Mouse (Mus musculus) hindbrain, embryonic 12.5 days (tissue): ENCODE data around the gene Bach1. TPM values are rescaled to one million over a fixed set of nuclear protein-coding genes. Genes with fewer than 3 reads are reported as not detected.

Experiments
- ATAC-seq: fragments of 200-750 bp; cut with Nextera tagmentation; 2 replicates; pipeline ENCODE4 v1.8.0; 2017; ENCODE audit warnings: moderate TSS enrichment; ENCODE audit not compliant: low FRiP score
- H3K27ac ChIP-seq: fragments of 300-500 bp; sonication (generic); 2 replicates; pipeline ENCODE4 v1.5.1; 2016; ENCODE audit warnings: mild to moderate bottlenecking
- H3K27me3 ChIP-seq: fragments of 300-500 bp; sonication (generic); 2 replicates; pipeline ENCODE4 v1.6.1; 2016; ENCODE audit warnings: mild to moderate bottlenecking
- H3K36me3 ChIP-seq: fragments of 300-500 bp; sonication (generic); 2 replicates; pipeline ENCODE4 v1.6.1; 2016; ENCODE audit warnings: mild to moderate bottlenecking
- H3K4me1 ChIP-seq: fragments of 300-500 bp; sonication (generic); 2 replicates; pipeline ENCODE4 v1.6.1; 2016
- H3K4me2 ChIP-seq: fragments of 300-500 bp; sonication (generic); replicated peaks from 2 replicates; pipeline ENCODE4 v1.6.1; 2016; ENCODE audit warnings: mild to moderate bottlenecking
- H3K4me3 ChIP-seq: fragments of 300-500 bp; sonication (generic); 2 replicates; pipeline ENCODE4 v1.5.1; 2016; ENCODE audit warnings: mild to moderate bottlenecking
- H3K9ac ChIP-seq: fragments of 300-500 bp; sonication (generic); 2 replicates; pipeline ENCODE4 v1.6.1; 2016; ENCODE audit warnings: mild to moderate bottlenecking, moderate library complexity
- H3K9me3 ChIP-seq: fragments of 300-500 bp; sonication (generic); replicated peaks from 2 replicates; pipeline ENCODE4 v1.6.1; 2016; ENCODE audit warnings: mild to moderate bottlenecking
- WGBS: fragments of 180-500 bp; shearing (Covaris S2); methylation state at CpG from one replicate; pipeline ENCODE4 v1.1.7; 2016; 5-methylcytosine and 5-hydroxymethylcytosine counted together
- polyA plus RNA-seq: library from polyadenylated mRNA; unstranded; fragments of >200 nt; fragmentation: Nextera tagmentation; extraction: Ambion mirVana; gene quantifications from 2 replicates; pipeline ENCODE4 v1.2.1, GENCODE M21; 2016

The Bach1 gene
- polyA plus RNA-seq, 1 experiment from 2014 or later = 26.3 TPM

DNA sequence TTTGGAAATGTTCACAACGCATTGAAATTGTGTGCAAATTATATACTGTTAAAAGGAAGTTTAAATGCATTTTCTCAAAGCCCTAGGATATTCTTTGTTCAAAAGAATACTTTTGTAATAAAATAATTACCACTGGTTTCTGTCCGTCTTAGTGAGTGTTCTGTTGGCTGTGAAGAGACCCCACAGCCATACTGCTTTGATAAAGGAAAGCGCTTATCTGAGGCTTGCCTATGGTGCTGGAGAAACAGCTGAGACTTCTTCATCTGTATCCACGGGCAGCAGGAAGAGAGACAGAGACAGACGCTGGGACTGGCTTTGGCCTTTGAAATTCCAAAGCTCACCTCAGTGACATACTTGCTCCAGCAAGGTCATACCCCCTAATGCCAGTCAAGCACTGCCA, 5.5 kb downstream of the Bach1 start:
- no peak for ATAC-seq
- Histone ChIP-seq H3K9ac (no peak overlapping the region), H3K36me3 (no peaks in the 10 kb centered on the region), H3K27me3 (no peaks in the 10 kb centered on the region), H3K27ac (no peak overlapping the region), H3K4me3 (no peak overlapping the region), H3K4me1 (peaks cover 61% of the 10 kb centered on the region), H3K4me2 (no peak overlapping the region), H3K9me3 (no peaks in the 10 kb centered on the region)
- WGBS = 67% methylated on average over 5 of the region's 5 CpGs

DNA sequence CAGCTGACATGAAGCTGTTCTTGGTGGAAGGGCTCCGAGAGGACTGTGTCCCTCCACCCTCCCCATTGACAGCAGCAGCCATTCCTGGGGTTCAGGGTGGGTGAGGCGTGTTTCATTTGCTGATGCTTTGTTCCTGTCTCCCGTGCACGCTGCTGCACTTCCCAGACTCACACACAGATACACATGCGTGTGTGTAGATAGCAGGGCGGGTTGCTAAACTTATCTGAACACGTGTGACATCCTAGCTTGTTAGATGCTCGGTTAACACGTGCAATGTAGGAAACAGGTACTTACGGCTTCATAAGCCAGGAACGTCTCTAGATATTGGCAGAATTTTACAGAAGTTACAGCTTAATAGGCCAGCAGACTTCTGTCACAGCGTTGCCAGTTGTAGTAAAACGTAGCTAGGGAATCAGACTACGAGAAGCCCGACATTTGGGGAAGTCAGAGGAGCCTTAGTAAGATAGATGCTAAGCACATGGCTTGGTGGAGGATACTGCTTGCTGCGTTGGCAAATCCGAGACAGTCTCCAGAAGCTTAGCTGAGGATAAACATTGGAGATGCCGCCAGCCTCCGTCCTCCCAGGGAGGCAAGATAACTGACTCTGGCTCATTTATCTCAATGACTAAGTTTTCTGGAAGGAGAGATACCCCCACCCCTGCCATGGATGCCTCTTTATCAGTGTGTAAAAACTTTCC, 7.3 kb downstream of the Bach1 start:
- Histone ChIP-seq H3K27ac (no peak overlapping the region), H3K9me3 (no peaks in the 10 kb centered on the region), H3K36me3 (no peaks in the 10 kb centered on the region), H3K9ac (no peak overlapping the region), H3K4me2 (no peak overlapping the region), H3K27me3 (no peaks in the 10 kb centered on the region), H3K4me3 (no peak overlapping the region), H3K4me1 (peaks cover 50% of the 10 kb centered on the region)
- no peak for ATAC-seq
- 79% methylated on average over 19 of the region's 19 CpGs for WGBS

DNA sequence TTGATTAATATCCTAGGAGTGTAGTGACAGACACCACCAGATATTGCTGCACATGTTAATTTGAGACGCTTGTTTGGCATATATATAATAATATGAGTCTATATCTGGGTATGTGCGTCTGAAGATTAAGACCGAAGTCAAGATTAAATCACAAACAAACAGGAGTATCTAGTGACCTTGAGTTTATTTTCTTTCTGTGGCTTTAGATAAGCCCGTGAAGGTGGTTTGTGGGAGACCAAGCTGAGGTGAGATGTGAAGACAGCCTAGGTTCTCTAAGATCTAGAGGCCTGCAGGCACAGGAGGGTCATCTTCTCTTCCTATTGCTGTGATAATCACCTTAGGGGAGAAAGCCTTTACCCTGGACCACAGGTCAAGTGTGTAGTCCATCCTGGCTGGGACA, 8.6 kb downstream of the Bach1 start:
- H3K27ac ChIP-seq = no peak overlapping the region
- no peaks in the 10 kb centered on the region for H3K27me3 ChIP-seq
- no peak overlapping the region for H3K9ac ChIP-seq
- H3K4me2 ChIP-seq = no peak overlapping the region
- no peaks in the 10 kb centered on the region for H3K9me3 ChIP-seq
- no peak for ATAC-seq
- no peak overlapping the region for H3K4me3 ChIP-seq
- H3K36me3 ChIP-seq = no peaks in the 10 kb centered on the region
- peaks cover 44% of the 10 kb centered on the region for H3K4me1 ChIP-seq
- 85% methylated on average over 4 of the region's 4 CpGs for WGBS

DNA sequence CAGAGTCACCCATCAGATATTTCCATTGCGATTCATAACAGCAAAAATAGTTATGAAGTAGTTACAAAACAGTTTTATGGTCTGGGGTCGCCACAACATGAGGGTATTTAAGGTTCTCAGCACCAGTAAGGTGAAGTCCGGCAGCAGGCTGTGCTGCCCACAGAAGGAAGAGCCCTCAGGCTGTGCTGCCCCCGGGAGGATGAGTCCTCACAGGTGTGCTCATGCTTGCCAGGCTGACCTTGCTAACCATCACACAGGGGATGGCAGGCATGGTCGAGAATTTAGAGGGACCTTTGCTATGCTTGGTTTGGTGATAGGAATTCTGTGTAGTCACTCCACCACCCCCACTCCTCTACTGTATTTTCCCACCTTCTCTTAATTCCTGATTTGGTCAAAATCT, 9.8 kb downstream of the Bach1 start:
- Histone ChIP-seq H3K9me3 (no peaks in the 10 kb centered on the region), H3K4me2 (no peak overlapping the region), H3K4me3 (no peak overlapping the region), H3K4me1 (peaks cover 33% of the 10 kb centered on the region), H3K27ac (no peak overlapping the region), H3K36me3 (no peaks in the 10 kb centered on the region), H3K9ac (no peak overlapping the region), H3K27me3 (no peaks in the 10 kb centered on the region)
- WGBS = 77% methylated on average over 5 of the region's 5 CpGs
- ATAC-seq = no peak

DNA sequence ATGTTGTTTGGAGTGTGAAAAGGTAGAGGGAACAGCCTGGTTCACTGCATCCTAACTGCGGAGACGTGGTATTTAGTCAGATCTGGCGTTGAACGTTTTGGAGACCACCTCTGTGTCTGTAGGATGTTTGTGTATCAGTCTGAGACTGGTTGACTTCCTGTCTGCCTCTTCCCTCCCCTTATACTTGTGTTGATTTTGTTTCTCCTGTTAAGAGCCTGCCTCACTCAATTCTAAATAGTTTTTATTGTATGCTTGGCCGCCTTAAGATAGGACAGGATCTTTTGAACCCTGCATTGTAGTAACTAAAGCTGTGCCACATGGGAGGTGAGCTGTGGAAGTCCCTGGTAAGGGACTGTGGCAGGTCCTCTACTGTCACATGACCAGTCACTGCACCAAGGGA, 10.4 kb downstream of the Bach1 start:
- WGBS = 78% methylated on average over 5 of the region's 5 CpGs
- Histone ChIP-seq H3K27ac (no peak overlapping the region), H3K9ac (no peak overlapping the region), H3K4me3 (no peak overlapping the region), H3K4me2 (no peak overlapping the region), H3K36me3 (no peaks in the 10 kb centered on the region), H3K9me3 (no peaks in the 10 kb centered on the region), H3K4me1 (peaks cover 28% of the 10 kb centered on the region), H3K27me3 (no peaks in the 10 kb centered on the region)
- no peak for ATAC-seq

DNA sequence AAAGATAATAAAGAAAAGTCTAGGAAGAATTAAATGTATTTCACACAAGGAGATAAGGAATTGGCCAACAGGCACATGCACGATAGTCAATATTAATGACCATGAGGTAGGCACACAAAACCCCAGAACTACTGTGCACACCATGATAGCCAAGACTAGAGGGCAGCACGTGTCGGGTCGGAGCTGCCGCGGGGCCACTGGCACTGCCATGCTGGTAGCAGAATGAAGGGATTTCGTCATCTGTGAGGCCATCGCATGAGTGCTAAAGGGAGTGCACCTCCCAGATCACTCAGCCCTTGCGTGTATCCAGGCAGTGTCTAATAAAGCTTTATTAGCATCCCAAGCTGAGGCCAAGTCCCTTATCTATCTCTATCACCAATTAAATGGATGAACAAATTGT, 11.2 kb downstream of the Bach1 start:
- H3K4me2 ChIP-seq = no peak overlapping the region
- no peak for ATAC-seq
- WGBS = 95% methylated on average over 9 of the region's 9 CpGs
- H3K36me3 ChIP-seq = no peaks in the 10 kb centered on the region
- peaks cover 28% of the 10 kb centered on the region for H3K4me1 ChIP-seq
- no peak overlapping the region for H3K27ac ChIP-seq
- no peaks in the 10 kb centered on the region for H3K27me3 ChIP-seq
- H3K9me3 ChIP-seq = no peaks in the 10 kb centered on the region
- H3K4me3 ChIP-seq = no peak overlapping the region
- no peak overlapping the region for H3K9ac ChIP-seq

DNA sequence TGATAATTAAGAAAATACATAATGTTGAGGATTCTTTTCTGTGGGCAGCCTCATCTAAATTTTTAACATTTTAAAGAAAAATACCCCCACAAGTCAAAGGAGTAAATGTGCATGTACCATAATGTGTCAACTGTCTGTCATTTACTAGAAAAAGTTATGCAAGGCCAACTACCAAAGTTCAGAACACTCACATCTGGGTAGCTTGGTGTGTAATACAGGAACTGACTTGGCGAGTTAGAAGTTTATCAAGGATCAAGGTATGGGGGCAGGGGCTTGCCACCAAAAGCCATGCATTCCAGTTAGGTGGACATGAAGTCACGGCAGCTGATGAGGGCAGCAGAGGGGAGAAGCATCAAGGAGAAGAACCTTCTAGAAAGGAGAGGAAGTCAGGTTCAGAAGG, 13.2 kb downstream of the Bach1 start:
- Histone ChIP-seq H3K27ac (no peak overlapping the region), H3K27me3 (no peaks in the 10 kb centered on the region), H3K9me3 (no peaks in the 10 kb centered on the region), H3K36me3 (0 out of 2 replicates have a peak, but pooled peaks cover 8% of the 10 kb centered on the region), H3K4me3 (no peak overlapping the region), H3K9ac (no peak overlapping the region), H3K4me1 (peaks cover 21% of the 10 kb centered on the region), H3K4me2 (no peak overlapping the region)
- WGBS = 90% methylated on average over 2 of the region's 2 CpGs
- no peak for ATAC-seq

DNA sequence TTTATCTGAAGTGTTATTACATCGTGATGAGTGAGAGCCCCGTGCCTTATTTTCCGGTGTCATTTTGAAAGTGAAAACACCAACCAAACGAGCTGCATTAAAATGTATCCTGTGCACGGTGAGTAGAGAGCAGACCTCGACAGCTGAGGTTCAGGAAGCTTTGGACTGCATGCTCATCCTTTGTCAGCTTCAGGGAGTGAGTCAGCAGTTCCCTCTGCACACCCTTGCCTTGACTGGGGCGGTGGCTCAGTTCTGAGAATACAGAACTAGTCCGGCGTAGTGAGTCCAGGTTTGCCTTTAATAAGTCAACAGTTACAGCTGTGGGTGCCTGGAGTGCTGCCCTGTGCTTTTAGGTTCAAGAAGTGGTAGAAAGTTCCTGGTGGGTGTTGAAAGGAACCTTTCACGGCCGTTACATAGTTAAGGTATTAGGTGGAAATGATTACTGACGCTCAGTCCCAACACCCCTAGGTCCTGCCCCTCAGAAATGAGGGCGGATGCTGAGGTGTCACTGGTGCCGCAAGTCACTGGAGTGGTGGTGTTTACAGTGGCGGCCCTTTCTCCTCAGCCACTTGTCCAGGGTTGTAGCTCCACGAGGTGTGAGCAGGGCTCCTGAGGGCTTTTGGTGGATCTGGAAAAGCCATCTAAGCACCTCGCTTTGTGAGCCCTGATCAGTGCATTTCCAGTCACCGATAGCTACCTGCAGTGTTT, 14.4 kb downstream of the Bach1 start:
- H3K27me3 ChIP-seq = no peaks in the 10 kb centered on the region
- WGBS = 82% methylated on average over 18 of the region's 18 CpGs
- peaks cover 12% of the 10 kb centered on the region for H3K4me1 ChIP-seq
- no peak overlapping the region for H3K4me3 ChIP-seq
- ATAC-seq = no peak
- 0 out of 2 replicates have a peak, but pooled peaks cover 8% of the 10 kb centered on the region for H3K36me3 ChIP-seq
- no peak overlapping the region for H3K27ac ChIP-seq
- H3K4me2 ChIP-seq = no peak overlapping the region
- no peaks in the 10 kb centered on the region for H3K9me3 ChIP-seq
- no peak overlapping the region for H3K9ac ChIP-seq

DNA sequence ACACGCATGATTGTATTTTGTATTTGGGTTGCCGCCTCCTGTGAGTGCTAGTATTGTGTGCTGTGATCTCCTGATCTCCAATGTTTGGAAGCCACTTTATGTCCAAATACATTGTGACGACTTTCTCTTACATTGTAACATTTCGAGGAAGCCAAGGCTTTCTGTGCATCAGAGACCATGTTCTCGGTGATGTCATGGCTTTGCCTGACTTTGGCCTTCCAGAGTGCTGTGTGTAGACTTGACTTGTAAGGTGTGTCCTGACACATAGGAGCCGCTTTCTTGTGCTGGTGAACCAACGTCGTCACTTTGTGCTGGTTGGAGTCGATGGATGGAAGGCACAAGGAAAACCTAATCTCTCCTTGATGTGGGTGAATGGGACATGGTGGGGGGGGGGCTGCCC, 15.8 kb downstream of the Bach1 start:
- 90% methylated on average over 9 of the region's 9 CpGs for WGBS
- Histone ChIP-seq H3K27me3 (no peaks in the 10 kb centered on the region), H3K4me1 (0 out of 2 replicates have a peak, but pooled peaks cover 7% of the 10 kb centered on the region), H3K27ac (no peak overlapping the region), H3K9ac (no peak overlapping the region), H3K4me2 (no peak overlapping the region), H3K9me3 (no peaks in the 10 kb centered on the region), H3K36me3 (peaks cover 13% of the 10 kb centered on the region), H3K4me3 (no peak overlapping the region)
- ATAC-seq = no peak

DNA sequence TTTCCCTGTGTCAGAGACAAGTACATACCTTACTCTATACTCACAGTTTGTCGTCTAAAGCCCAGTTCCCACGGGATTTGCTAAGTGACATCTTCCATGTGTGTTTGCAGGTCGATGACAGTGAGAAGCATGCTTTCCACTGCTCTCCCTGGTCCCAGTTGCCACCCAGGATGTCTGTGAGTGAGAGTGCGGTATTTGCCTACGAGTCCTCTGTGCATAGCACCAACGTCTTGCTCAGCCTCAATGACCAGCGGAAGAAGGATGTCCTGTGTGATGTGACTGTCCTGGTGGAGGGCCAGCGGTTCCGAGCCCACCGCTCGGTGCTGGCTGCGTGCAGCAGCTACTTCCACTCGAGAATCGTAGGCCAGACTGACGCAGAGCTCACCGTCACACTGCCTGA, 16.5 kb downstream of the Bach1 start:
- no peak overlapping the region for H3K4me2 ChIP-seq
- H3K27me3 ChIP-seq = no peaks in the 10 kb centered on the region
- no peak overlapping the region for H3K4me3 ChIP-seq
- no peak overlapping the region for H3K9ac ChIP-seq
- H3K36me3 ChIP-seq = peaks cover 20% of the 10 kb centered on the region
- H3K9me3 ChIP-seq = no peaks in the 10 kb centered on the region
- WGBS = 90% methylated on average over 16 of the region's 16 CpGs
- peaks cover 9% of the 10 kb centered on the region; the same call in 1 of the 2 replicates for H3K4me1 ChIP-seq
- H3K27ac ChIP-seq = no peak overlapping the region
- no peak for ATAC-seq

DNA sequence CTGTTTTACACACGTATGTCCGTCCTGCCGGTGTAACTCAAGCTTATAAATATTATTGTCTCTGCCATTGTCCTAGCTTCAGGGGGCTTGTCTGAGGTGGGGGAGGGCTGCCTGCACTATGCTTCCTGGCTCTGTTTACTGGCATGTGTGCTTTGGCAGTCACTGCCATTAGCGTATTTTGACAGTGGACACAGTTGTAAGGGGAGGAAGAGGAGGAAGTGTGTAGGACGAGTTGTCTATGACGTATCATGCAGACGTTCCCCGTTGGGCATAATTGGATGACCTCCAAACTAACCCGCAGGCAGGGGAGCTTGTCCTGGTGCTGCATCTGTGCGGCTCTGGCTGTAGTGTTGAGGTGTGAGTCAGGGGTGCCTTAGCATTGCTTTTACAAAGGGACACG, 17.5 kb downstream of the Bach1 start:
- H3K36me3 ChIP-seq = peaks cover 24% of the 10 kb centered on the region
- H3K27ac ChIP-seq = no peak overlapping the region
- H3K9ac ChIP-seq = no peak overlapping the region
- H3K9me3 ChIP-seq = no peaks in the 10 kb centered on the region
- ATAC-seq = no peak
- no peak overlapping the region for H3K4me3 ChIP-seq
- 72% methylated on average over 11 of the region's 11 CpGs for WGBS
- peaks cover 9% of the 10 kb centered on the region; the same call in 1 of the 2 replicates for H3K4me1 ChIP-seq
- no peaks in the 10 kb centered on the region for H3K27me3 ChIP-seq
- no peak overlapping the region for H3K4me2 ChIP-seq

DNA sequence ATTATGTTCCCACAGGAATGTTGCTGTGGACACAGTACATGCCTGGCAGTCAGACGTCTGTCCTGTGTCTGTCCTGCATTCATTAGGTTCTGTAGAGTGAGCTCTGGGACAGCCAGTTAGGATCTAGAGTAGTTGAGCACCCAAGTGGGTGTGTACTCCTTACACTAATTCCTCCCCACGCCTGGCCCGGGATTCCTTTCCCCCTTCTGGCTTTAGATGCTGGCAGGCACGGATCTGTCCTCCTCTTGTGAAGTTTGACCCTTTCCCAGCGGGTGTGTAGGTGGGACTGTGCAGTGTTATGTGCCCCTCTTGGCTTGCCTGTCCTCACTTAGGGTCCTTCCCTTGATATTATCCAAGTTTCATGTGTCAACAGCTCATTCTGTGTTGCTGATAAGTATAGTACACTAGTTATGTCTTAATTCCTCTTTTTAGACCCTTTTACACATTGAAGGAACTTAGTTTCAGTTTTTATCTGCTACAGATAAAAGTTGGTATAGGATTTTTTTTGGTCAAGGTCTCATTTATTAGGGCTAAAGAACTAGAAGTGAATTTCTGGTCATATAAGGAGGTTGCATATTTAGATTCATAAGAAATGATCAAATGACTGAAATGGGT, 18.4 kb downstream of the Bach1 start:
- Histone ChIP-seq H3K36me3 (peaks cover 28% of the 10 kb centered on the region), H3K4me2 (no peak overlapping the region), H3K9me3 (no peaks in the 10 kb centered on the region), H3K4me3 (no peak overlapping the region), H3K27me3 (no peaks in the 10 kb centered on the region), H3K27ac (no peak overlapping the region), H3K9ac (no peak overlapping the region), H3K4me1 (peaks cover 9% of the 10 kb centered on the region; the same call in 1 of the 2 replicates)
- 70% methylated on average over 5 of the region's 5 CpGs for WGBS
- ATAC-seq = no peak
